Mouse (Mus musculus) testis, adult 2 months (tissue): Measurements from ENCODE around the gene Slc51a.

Experiments
- CTCF ChIP-seq: fragments of 200-500 bp; IDR thresholded peaks from 2 replicates; pipeline ENCODE4 v1.5.1; 2012; ENCODE audit warnings: low read depth, mild to moderate bottlenecking, inconsistent platforms, low read length, moderate library complexity; ENCODE audit not compliant: control insufficient read depth, insufficient read depth, insufficient replicate concordance
- POLR2A ChIP-seq: fragments of 200-500 bp; IDR thresholded peaks from 2 replicates; pipeline ENCODE4 v1.6.1; 2012; ENCODE audit warnings: low read depth, mild to moderate bottlenecking, inconsistent platforms, low read length, moderate library complexity; ENCODE audit not compliant: control insufficient read depth

DNA sequence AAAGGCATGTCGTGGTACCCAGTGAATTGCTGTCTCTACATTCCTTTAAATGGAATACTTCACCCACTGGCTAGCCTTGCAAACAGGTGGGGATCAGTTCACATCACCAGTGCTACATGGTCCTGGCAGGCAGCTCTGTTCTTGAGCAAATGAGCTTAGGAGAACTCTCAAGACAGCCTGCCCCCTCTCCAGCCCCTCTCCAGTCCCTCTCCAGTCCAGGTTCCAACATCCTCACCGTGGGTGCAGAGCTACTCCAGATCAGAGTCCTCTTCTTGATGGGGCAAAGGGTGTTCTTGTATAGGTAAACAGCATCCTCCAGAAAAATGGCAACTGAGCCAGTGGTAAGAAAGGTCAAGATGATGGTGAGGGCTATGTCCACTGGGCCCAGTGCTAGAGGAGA lies 8.3 kb downstream of the Slc51a start:
- TF ChIP-seq CTCF, result no peak
- TF ChIP-seq POLR2A, result no peak
